Mouse (Mus musculus) neural tube, embryonic 15.5 days (tissue): ENCODE measurements around the gene Ythdc1. TPM values are rescaled to one million over a fixed set of nuclear protein-coding genes. Genes with fewer than 3 reads are reported as not detected.
A peak's percentile ranks its signal among the peaks of the same experiment; 100 is the strongest.

Experiments
- ATAC-seq: fragments of 200-750 bp; cut with Nextera tagmentation; 2 replicates; pipeline ENCODE4 v1.8.0; 2017; ENCODE audit warnings: mild to moderate bottlenecking, moderate TSS enrichment, moderate library complexity; ENCODE audit not compliant: low FRiP score
- H3K27ac ChIP-seq: fragments of 300-500 bp; sonication (generic); replicated peaks from 2 replicates; pipeline ENCODE4 v1.5.1; 2015; ENCODE audit warnings: mild to moderate bottlenecking, inconsistent platforms
- H3K27me3 ChIP-seq: fragments of 300-500 bp; sonication (generic); replicated peaks from 2 replicates; pipeline ENCODE4 v1.6.1; 2015; ENCODE audit warnings: inconsistent platforms
- H3K36me3 ChIP-seq: fragments of 300-500 bp; sonication (generic); 2 replicates; pipeline ENCODE4 v1.6.1; 2015; ENCODE audit warnings: inconsistent platforms
- H3K4me1 ChIP-seq: fragments of 300-500 bp; sonication (generic); 2 replicates; pipeline ENCODE4 v1.6.1; 2015; ENCODE audit warnings: inconsistent platforms
- H3K4me2 ChIP-seq: fragments of 300-500 bp; sonication (generic); 2 replicates; pipeline ENCODE4 v1.6.1; 2015; ENCODE audit warnings: inconsistent platforms, mild to moderate bottlenecking, moderate library complexity
- H3K4me3 ChIP-seq: fragments of 300-500 bp; sonication (generic); replicated peaks from 2 replicates; pipeline ENCODE4 v1.5.1; 2015; ENCODE audit warnings: mild to moderate bottlenecking, inconsistent platforms
- H3K9ac ChIP-seq: fragments of 300-500 bp; sonication (generic); replicated peaks from 2 replicates; pipeline ENCODE4 v1.6.1; 2015; ENCODE audit warnings: mild to moderate bottlenecking, inconsistent platforms
- H3K9me3 ChIP-seq: fragments of 300-500 bp; sonication (generic); replicated peaks from 2 replicates; pipeline ENCODE4 v1.6.1; 2016; ENCODE audit warnings: inconsistent platforms
- WGBS: fragments of 180-500 bp; shearing (Covaris S2); methylation state at CpG from one replicate; pipeline ENCODE4 v1.1.7; 2015; ENCODE audit warnings: mixed read lengths; 5-methylcytosine and 5-hydroxymethylcytosine counted together
- polyA plus RNA-seq: library from polyadenylated mRNA; unstranded; fragments of >200 nt; fragmentation: Nextera tagmentation; extraction: Ambion mirVana; gene quantifications from 2 replicates; pipeline ENCODE4 v1.2.1, GENCODE M21; 2015

Ythdc1 gene
- polyA plus RNA-seq: 31.5 and 34.1 TPM in 2 replicates

DNA sequence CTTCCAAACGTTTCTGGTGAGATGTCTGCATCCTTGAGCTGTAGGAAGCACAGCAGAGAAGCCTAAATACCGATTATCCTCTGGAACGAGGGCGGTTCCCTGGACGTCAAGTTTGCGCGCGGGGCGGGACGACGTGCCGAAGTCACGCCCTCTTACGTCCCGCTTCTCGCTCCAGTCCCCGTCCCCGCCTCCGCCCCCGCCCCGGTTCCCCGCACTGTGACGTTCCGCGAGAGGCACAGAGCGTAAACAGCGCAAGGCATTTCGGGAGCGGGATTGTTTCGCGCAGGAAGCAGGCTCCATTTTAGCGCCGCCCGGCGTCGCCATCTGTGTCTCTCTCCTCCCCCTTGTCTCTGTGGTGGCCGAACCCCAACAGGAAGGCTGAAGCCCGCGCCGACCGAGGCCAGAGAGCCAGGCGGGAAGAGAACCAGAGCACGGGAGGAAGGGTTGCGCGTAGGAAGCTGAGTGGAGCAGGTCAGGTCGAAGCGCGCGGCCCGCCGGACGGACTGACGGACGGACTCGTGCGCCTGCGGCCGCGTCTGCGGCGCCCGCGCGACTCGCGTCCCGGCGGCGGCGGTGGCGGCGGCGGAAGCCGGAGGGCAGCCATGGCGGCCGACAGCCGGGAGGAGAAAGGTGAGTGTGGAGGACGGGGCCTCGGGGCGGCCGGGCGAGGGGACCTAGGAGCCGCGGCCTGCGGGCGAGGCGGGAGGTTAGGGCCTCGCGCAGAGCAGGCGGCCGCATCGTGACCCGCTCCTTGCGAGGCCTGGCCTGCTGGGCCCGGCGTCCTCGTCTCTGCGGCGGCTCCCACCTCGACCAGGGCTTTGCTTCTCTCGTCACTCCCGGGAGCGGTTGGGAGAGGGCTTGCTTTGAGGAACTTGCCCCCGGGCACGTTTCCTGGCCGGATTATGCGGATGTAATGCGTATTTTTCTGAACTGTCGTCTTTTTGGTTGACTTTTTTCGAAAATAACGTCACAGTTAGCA is at the start of gene Ythdc1:
Gene Ythdc1 (plus strand): TSS at position 260 of the 979 bp plus-strand sequence.
- Histone ChIP-seq H3K36me3 (no peaks in the 10 kb centered on the region), H3K9me3 (no peaks in the 10 kb centered on the region), H3K27ac (peak within 1 kb of the TSS; percentile 94), H3K9ac (peak within 1 kb of the TSS; percentile 86), H3K4me2 (peak within 1 kb of the TSS; percentile 75), H3K27me3 (no peaks in the 10 kb centered on the region), H3K4me3 (peak within 1 kb of the TSS; percentile 65), H3K4me1 (peaks cover 21% of the 10 kb centered on the region)
- ATAC-seq: peak; percentile 99
- under 1% methylated on average over 107 of the region's 111 CpGs for WGBS

DNA sequence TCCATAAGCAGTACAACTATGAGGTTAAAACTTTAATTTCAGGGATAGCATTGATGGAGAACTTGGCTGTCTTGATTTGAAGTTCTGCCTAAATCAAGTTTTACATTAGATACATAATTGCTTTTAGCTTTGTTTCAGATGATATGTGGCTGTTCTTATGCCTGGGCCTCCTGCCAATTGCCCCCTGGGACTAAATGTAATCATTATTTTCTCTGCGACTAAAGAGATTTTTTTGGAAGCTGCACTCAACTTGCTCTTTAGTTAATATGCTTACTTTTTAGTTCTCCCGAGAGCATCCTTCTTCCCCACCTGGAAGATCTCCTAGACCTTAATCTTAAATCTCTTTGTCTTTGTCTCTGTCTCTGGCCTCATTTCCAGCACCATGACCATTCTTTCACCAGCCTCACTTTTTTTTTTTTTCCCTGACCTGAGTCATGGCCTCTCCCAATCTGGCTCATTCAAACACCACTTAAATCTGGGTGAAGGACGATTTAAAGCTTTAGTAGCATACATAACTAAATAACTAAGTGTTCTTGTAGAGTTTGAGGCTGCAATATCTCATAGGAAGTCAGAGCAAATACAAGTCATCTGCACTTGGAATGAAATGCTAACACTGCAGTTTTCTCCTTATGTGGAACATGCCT is 34.9 kb upstream of the Ythdc1 start:
- H3K4me1 ChIP-seq: no peaks in the 10 kb centered on the region
- ATAC-seq: no peak
- WGBS: 52% methylated on average over 3 of the region's 3 CpGs
- H3K27me3 ChIP-seq: no peaks in the 10 kb centered on the region
- no peaks in the 10 kb centered on the region for H3K36me3 ChIP-seq
- no peak overlapping the region for H3K4me3 ChIP-seq
- no peak overlapping the region for H3K27ac ChIP-seq
- no peak overlapping the region for H3K9ac ChIP-seq
- H3K9me3 ChIP-seq: no peaks in the 10 kb centered on the region
- no peak overlapping the region for H3K4me2 ChIP-seq

DNA sequence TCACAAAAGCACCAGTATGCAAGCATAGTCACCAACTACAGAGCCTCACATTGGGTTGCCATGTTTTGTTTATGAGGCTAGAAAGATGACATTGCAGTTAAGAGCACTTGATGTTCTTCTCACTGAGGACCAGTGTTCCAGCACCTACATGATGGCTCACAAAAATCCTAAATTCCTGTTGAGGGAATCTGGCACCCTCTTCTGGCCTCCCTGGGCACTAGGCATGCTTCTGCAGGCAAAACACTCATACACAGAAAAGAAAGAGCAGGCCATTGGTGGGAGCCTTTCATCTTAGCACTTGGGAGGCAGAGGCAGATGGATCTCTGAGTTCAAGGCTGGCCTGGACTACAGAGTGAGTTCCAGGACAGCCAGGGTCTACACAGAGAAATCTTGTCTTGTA is 33.0 kb upstream of the Ythdc1 start:
- Histone ChIP-seq H3K4me1 (no peaks in the 10 kb centered on the region), H3K27ac (no peak overlapping the region), H3K9me3 (no peaks in the 10 kb centered on the region), H3K27me3 (no peaks in the 10 kb centered on the region), H3K9ac (no peak overlapping the region), H3K4me3 (no peak overlapping the region), H3K36me3 (no peaks in the 10 kb centered on the region), H3K4me2 (no peak overlapping the region)
- no peak for ATAC-seq

DNA sequence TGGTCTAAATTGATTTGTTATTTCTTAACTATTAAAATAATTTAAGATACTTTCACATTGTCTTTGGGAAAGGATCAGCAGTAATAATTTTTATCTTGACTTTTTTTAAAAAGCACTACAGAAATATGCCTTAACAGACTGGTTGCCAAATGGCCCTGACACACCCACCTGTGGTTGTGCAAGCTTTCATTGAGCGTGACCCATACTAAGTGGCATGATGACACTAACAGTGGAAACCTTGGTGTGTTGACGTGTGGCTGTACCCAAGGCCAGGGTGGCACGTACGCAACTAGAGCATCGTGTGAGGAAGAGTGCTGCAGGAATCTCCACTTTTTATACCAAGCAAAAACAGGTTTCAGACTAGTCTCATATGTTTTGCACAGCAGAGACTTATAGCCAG is 27.1 kb upstream of the Ythdc1 start:
- Histone ChIP-seq H3K4me1 (no peaks in the 10 kb centered on the region), H3K4me2 (no peak overlapping the region), H3K9me3 (no peaks in the 10 kb centered on the region), H3K36me3 (no peaks in the 10 kb centered on the region), H3K27ac (no peak overlapping the region), H3K27me3 (no peaks in the 10 kb centered on the region), H3K9ac (no peak overlapping the region), H3K4me3 (no peak overlapping the region)
- 88% methylated on average over 5 of the region's 5 CpGs for WGBS
- no peak for ATAC-seq

DNA sequence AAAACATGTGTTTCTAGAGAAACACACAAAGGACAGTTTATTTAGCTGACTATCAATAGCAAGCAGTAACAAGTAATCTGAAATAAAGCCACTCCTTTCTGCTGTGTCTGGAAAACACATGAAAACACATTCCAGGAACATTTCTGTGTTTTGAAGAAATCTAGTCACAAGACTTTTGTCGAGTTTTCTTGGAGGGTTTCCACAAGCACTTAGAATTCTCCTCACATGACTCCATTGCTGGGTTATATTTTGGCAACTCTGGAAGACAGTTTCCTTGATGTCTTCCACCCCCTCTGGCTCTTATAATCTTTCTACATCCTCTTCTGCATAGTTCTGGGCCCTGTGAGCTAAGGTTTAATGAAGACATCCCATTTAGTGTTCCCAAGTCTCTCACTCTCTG is 25.6 kb upstream of the Ythdc1 start:
- no peak overlapping the region for H3K4me3 ChIP-seq
- no peaks in the 10 kb centered on the region for H3K4me1 ChIP-seq
- WGBS: 82% methylated on average over 1 of the region's 1 CpGs
- no peak for ATAC-seq
- H3K27me3 ChIP-seq: no peaks in the 10 kb centered on the region
- H3K27ac ChIP-seq: no peak overlapping the region
- H3K9ac ChIP-seq: no peak overlapping the region
- H3K4me2 ChIP-seq: no peak overlapping the region
- H3K36me3 ChIP-seq: no peaks in the 10 kb centered on the region
- no peaks in the 10 kb centered on the region for H3K9me3 ChIP-seq

DNA sequence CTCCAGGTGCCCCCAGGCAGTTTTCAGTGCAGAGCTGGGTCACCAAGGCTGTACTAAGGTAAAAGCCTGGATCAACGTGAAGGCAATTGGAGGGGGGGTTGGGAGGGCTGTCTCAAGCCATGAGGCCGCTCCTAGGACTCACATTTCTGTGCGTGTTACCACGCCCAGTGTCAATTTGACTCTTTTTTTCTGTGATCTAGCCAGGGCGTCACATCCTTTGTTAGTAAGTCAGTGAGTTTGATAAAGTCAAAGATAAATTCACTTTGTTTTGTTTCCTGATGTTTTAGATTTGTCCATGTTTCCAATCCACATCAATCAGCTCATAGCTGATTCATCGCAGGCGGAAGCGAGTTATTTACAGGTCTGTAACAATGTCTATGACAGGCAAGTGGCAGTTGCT is 21.0 kb upstream of the Ythdc1 start:
- Histone ChIP-seq H3K36me3 (no peaks in the 10 kb centered on the region), H3K4me3 (no peak overlapping the region)

DNA sequence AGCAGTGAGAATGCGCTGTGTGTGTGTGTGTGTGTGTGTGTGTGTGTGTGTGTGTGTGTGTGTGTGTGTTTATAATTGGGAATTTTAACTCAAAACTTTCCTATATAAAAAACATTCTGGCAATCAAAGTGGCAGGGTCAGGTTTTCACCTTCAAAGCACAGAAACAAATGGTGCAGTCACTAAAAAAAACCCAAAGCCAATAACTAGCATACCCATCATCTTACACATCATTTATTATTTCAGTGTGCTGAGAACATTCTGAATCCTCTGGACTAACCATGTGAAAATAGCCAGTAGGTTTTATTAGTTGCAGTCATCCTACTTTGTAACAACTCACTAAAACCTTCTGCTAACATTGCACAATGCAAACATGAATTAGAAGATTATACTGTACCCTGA is 19.8 kb upstream of the Ythdc1 start:
- 80% methylated on average over 1 of the region's 1 CpGs for WGBS
- Histone ChIP-seq H3K9me3 (no peaks in the 10 kb centered on the region), H3K36me3 (no peaks in the 10 kb centered on the region), H3K4me2 (no peak overlapping the region), H3K9ac (no peak overlapping the region), H3K27me3 (no peaks in the 10 kb centered on the region), H3K4me1 (no peaks in the 10 kb centered on the region), H3K4me3 (no peak overlapping the region), H3K27ac (no peak overlapping the region)
- ATAC-seq: no peak

More for the DNA sequence above, 21.0 kb upstream of the Ythdc1 start:
- 69% methylated on average over 8 of the region's 8 CpGs for WGBS
- Histone ChIP-seq H3K4me2 (no peak overlapping the region), H3K9ac (no peak overlapping the region), H3K9me3 (no peaks in the 10 kb centered on the region), H3K27me3 (no peaks in the 10 kb centered on the region), H3K4me1 (no peaks in the 10 kb centered on the region), H3K27ac (no peak overlapping the region)
- no peak for ATAC-seq

DNA sequence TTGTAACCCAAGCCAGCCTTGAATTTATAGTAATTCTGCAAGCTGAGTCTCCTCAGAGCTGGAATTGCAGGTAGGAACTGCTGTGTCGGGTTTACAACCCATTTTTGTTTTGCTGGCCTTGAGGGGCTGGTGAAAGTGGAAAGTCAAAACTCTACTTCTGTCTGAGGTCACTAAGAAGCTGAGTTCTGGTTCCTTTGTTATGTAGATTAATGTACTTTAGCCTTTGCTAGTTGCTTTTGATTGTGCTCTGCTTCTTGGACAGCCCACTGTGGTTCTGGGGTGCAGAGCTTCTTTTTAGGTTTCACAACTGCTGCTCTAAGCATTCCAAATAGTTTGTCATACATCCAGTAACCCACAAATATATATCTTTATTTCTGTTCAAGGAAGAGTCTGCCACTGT is 17.2 kb upstream of the Ythdc1 start:
- H3K9me3 ChIP-seq: no peaks in the 10 kb centered on the region
- H3K36me3 ChIP-seq: no peaks in the 10 kb centered on the region
- H3K27me3 ChIP-seq: no peaks in the 10 kb centered on the region
- no peaks in the 10 kb centered on the region for H3K4me1 ChIP-seq
- no peak overlapping the region for H3K4me2 ChIP-seq
- ATAC-seq: no peak
- no peak overlapping the region for H3K27ac ChIP-seq
- no peak overlapping the region for H3K9ac ChIP-seq
- 41% methylated on average over 1 of the region's 1 CpGs for WGBS
- no peak overlapping the region for H3K4me3 ChIP-seq

DNA sequence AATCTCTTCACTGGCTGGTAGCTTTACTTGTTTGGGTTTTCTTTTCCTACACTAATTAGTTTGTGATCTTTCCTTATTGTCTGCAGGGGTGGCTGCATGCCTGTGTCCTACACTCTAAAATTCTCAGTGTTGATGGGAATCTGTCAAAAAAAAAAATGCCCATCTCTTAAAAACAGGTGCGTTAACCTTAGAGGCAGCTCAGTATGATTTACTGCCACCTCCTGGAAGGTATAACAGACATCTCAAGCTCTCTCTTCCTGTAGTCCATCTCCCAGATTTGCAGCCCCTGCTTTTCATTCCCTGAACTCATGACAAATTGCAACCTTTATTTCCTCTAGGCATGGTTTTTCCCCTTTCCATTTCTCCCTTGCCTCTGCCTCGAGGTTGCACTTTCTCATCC is 14.1 kb upstream of the Ythdc1 start:
- no peak overlapping the region for H3K4me3 ChIP-seq
- 66% methylated on average over 2 of the region's 2 CpGs for WGBS
- H3K9me3 ChIP-seq: no peaks in the 10 kb centered on the region
- H3K36me3 ChIP-seq: no peaks in the 10 kb centered on the region
- ATAC-seq: no peak
- H3K9ac ChIP-seq: no peak overlapping the region
- no peaks in the 10 kb centered on the region for H3K27me3 ChIP-seq
- H3K4me1 ChIP-seq: no peaks in the 10 kb centered on the region
- H3K27ac ChIP-seq: no peak overlapping the region
- no peak overlapping the region for H3K4me2 ChIP-seq

DNA sequence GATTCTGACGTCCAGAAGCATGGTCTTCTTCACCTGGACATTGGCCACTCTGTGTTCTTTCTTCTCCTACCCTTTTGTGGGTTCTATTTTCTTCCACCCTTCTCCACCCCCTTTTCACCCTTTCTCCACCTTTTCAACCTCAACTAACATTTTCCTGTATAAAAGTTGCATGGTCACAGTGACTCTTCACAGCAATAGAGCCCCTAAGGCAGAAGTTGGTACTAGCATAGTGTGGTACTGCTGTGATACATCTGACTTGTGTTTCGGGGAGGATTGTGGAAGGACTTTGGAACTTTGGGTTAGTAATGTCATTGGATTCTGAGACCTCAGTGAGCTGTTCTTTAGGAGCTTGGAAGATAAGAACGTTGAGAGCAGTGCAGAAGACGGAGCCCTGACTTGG is 11.8 kb upstream of the Ythdc1 start:
- no peak overlapping the region for H3K4me3 ChIP-seq
- no peaks in the 10 kb centered on the region for H3K27me3 ChIP-seq
- ATAC-seq: no peak
- H3K9ac ChIP-seq: no peak overlapping the region
- no peaks in the 10 kb centered on the region for H3K4me1 ChIP-seq
- H3K9me3 ChIP-seq: no peaks in the 10 kb centered on the region
- H3K36me3 ChIP-seq: no peaks in the 10 kb centered on the region
- no peak overlapping the region for H3K27ac ChIP-seq
- WGBS: 77% methylated on average over 4 of the region's 4 CpGs
- no peak overlapping the region for H3K4me2 ChIP-seq

DNA sequence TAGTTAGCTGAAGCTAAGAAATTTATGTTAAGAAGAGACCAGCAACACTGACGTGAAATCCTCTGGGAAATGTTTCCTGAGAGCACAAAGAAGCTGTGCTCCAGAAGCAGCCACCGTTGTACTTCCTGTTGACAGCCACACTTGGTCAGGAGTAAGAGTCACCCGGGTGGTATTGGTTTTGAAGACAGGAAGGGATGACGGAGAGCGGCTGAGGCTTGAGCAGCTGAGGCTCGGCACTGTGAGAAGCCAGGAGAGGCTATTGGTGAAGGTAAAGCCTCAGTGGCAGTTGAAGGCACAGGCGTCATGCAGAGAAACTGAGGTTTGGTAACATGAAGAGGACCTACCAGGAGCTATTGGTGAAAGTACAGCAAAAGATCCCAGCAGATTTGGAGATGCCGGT is 11.2 kb upstream of the Ythdc1 start:
- H3K27ac ChIP-seq: no peak overlapping the region
- no peak overlapping the region for H3K9ac ChIP-seq
- H3K4me1 ChIP-seq: no peaks in the 10 kb centered on the region
- H3K27me3 ChIP-seq: no peaks in the 10 kb centered on the region
- ATAC-seq: no peak
- no peak overlapping the region for H3K4me2 ChIP-seq
- no peaks in the 10 kb centered on the region for H3K9me3 ChIP-seq
- no peaks in the 10 kb centered on the region for H3K36me3 ChIP-seq
- no peak overlapping the region for H3K4me3 ChIP-seq
- 79% methylated on average over 8 of the region's 8 CpGs for WGBS

DNA sequence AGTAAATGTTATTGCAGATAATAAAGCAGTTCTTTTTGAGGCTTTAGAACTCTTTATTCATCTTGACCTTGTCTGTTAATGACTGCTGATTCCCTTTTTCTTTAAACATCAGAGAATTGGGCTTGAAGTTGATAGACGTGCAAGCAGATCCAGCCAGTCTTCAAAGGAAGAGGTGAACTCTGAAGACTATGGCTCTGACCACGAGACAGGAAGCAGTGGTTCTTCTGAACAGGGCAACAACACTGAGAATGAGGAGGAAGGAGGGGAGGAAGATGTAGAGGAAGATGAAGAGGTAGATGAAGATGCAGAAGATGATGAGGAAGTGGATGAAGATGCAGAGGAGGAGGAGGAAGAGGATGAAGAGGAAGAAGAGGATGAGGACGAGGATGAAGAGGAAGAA is 12.8 kb downstream of the Ythdc1 start:
- no peak overlapping the region for H3K4me2 ChIP-seq
- no peak for ATAC-seq
- H3K36me3 ChIP-seq: peaks cover 20% of the 10 kb centered on the region
- H3K9me3 ChIP-seq: no peaks in the 10 kb centered on the region
- no peak overlapping the region for H3K4me3 ChIP-seq
- H3K9ac ChIP-seq: no peak overlapping the region
- H3K4me1 ChIP-seq: no peaks in the 10 kb centered on the region
- WGBS: 69% methylated on average over 3 of the region's 3 CpGs
- no peaks in the 10 kb centered on the region for H3K27me3 ChIP-seq
- no peak overlapping the region for H3K27ac ChIP-seq
